Mouse (Mus musculus): ENCODE data around the gene Pkp3. TPM values are rescaled to one million over a fixed set of nuclear protein-coding genes. Genes with fewer than 3 reads are reported as not detected.
A peak's percentile ranks its signal among the peaks of the same experiment; 100 is the strongest.

The Pkp3 gene
- polyA plus RNA-seq, 1 experiment = not detected

GRCm38 (mm10) chr7:141048226-141049218 lies 29.5 kb upstream of the Pkp3 start:
- peaks cover 7% of the 10 kb centered on the region; the same call in 1 of the 2 replicates for H3K4me1 ChIP-seq (ENCODE audit: control insufficient read depth, insufficient read depth, insufficient read length, low read length)
- H3K27ac ChIP-seq (replicated peaks; ENCODE audit: low read depth, low read length) = peak overlapping the region; percentile 86

GRCm38 (mm10) chr7:141049326-141049725 lies 28.7 kb upstream of the Pkp3 start:
- Histone ChIP-seq H3K4me3 (ENCODE audit: insufficient read depth, low read depth, low read length) (no peak overlapping the region), H3K27ac (replicated peaks; ENCODE audit: low read depth, low read length) (no peak overlapping the region), H3K4me1 (ENCODE audit: control insufficient read depth, insufficient read depth, insufficient read length, low read length) (peaks cover 7% of the 10 kb centered on the region; the same call in 1 of the 2 replicates)

More at GRCm38 (mm10) chr7:141048226-141049218, 29.5 kb upstream of the Pkp3 start:
- H3K4me3 ChIP-seq (ENCODE audit: insufficient read depth, low read depth, low read length) = peak overlapping the region; percentile 45

GRCm38 (mm10) chr7:141051060-141051685 lies 26.8 kb upstream of the Pkp3 start:
- Histone ChIP-seq H3K4me3 (ENCODE audit: insufficient read depth, low read depth, low read length) (no peak overlapping the region), H3K4me1 (ENCODE audit: control insufficient read depth, insufficient read depth, insufficient read length, low read length) (peaks cover 7% of the 10 kb centered on the region; the same call in 1 of the 2 replicates), H3K27ac (replicated peaks; ENCODE audit: low read depth, low read length) (no peak overlapping the region)

- H3K4me3 ChIP-seq (ENCODE audit: insufficient read depth, low read depth, low read length) = no peak overlapping the region
- H3K4me1 ChIP-seq (ENCODE audit: control insufficient read depth, insufficient read depth, insufficient read length, low read length) = peaks cover 1% of the 10 kb centered on the region; the same call in 1 of the 2 replicates
- no peak overlapping the region for H3K27ac ChIP-seq (replicated peaks; ENCODE audit: low read depth, low read length)
These were observed 26.0 kb upstream of the Pkp3 start for GRCm38 (mm10) chr7:141052016-141052415.

- Histone ChIP-seq H3K27ac (replicated peaks; ENCODE audit: low read depth, low read length) (no peak overlapping the region), H3K4me1 (ENCODE audit: control insufficient read depth, insufficient read depth, insufficient read length, low read length) (no peaks in the 10 kb centered on the region), H3K4me3 (ENCODE audit: insufficient read depth, low read depth, low read length) (no peak overlapping the region)
These were observed 25.6 kb upstream of the Pkp3 start for GRCm38 (mm10) chr7:141052421-141052820.

GRCm38 (mm10) chr7:141055785-141056184 lies 22.2 kb upstream of the Pkp3 start:
- Histone ChIP-seq H3K4me3 (ENCODE audit: insufficient read depth, low read depth, low read length) (no peak overlapping the region), H3K4me1 (ENCODE audit: control insufficient read depth, insufficient read depth, insufficient read length, low read length) (no peaks in the 10 kb centered on the region), H3K27ac (replicated peaks; ENCODE audit: low read depth, low read length) (no peak overlapping the region)

- H3K27ac ChIP-seq (replicated peaks; ENCODE audit: low read depth, low read length) = no peak overlapping the region
- H3K4me3 ChIP-seq (ENCODE audit: insufficient read depth, low read depth, low read length) = no peak overlapping the region
- H3K4me1 ChIP-seq (ENCODE audit: control insufficient read depth, insufficient read depth, insufficient read length, low read length) = no peaks in the 10 kb centered on the region
These were observed 21.0 kb upstream of the Pkp3 start for GRCm38 (mm10) chr7:141056976-141057375.

GRCm38 (mm10) chr7:141057541-141057940 lies 20.5 kb upstream of the Pkp3 start:
- Histone ChIP-seq H3K4me3 (ENCODE audit: insufficient read depth, low read depth, low read length) (no peak overlapping the region), H3K4me1 (ENCODE audit: control insufficient read depth, insufficient read depth, insufficient read length, low read length) (no peaks in the 10 kb centered on the region), H3K27ac (replicated peaks; ENCODE audit: low read depth, low read length) (no peak overlapping the region)

- Histone ChIP-seq H3K4me3 (ENCODE audit: insufficient read depth, low read depth, low read length) (no peak overlapping the region), H3K4me1 (ENCODE audit: control insufficient read depth, insufficient read depth, insufficient read length, low read length) (no peaks in the 10 kb centered on the region), H3K27ac (replicated peaks; ENCODE audit: low read depth, low read length) (no peak overlapping the region)
These were observed 19.2 kb upstream of the Pkp3 start for GRCm38 (mm10) chr7:141058601-141059341.

GRCm38 (mm10) chr7:141059929-141060328 lies 18.1 kb upstream of the Pkp3 start:
- Histone ChIP-seq H3K4me3 (ENCODE audit: insufficient read depth, low read depth, low read length) (peak overlapping the region; percentile 60; the same call in 1 of the 2 replicates), H3K4me1 (ENCODE audit: control insufficient read depth, insufficient read depth, insufficient read length, low read length) (no peaks in the 10 kb centered on the region), H3K27ac (replicated peaks; ENCODE audit: low read depth, low read length) (0 out of 2 replicates have a peak overlapping the region, but pooled peaks have one; percentile 24)

- no peaks in the 10 kb centered on the region for H3K4me1 ChIP-seq (ENCODE audit: control insufficient read depth, insufficient read depth, insufficient read length, low read length)
- 0 out of 2 replicates have a peak within 1 kb of the TSS, but pooled peaks have one; percentile 24 for H3K27ac ChIP-seq (replicated peaks; ENCODE audit: low read depth, low read length)
- peak within 1 kb of the TSS; percentile 60 for H3K4me3 ChIP-seq (ENCODE audit: insufficient read depth, low read depth, low read length)
These were observed 17.4 kb upstream of the Pkp3 start, which contains the start of gene B4galnt4 for GRCm38 (mm10) chr7:141060426-141061242. B4galnt4 (plus strand) TSS chr7:141061104.

- Histone ChIP-seq H3K27ac (replicated peaks; ENCODE audit: low read depth, low read length) (no peak overlapping the region), H3K4me1 (ENCODE audit: control insufficient read depth, insufficient read depth, insufficient read length, low read length) (no peaks in the 10 kb centered on the region), H3K4me3 (ENCODE audit: insufficient read depth, low read depth, low read length) (peak overlapping the region; percentile 20; the same call in 1 of the 2 replicates)
These were observed 16.7 kb upstream of the Pkp3 start for GRCm38 (mm10) chr7:141061269-141061692.

- H3K4me3 ChIP-seq (ENCODE audit: insufficient read depth, low read depth, low read length) = no peak overlapping the region
- no peak overlapping the region for H3K27ac ChIP-seq (replicated peaks; ENCODE audit: low read depth, low read length)
- H3K4me1 ChIP-seq (ENCODE audit: control insufficient read depth, insufficient read depth, insufficient read length, low read length) = no peaks in the 10 kb centered on the region
These were observed 15.5 kb upstream of the Pkp3 start for GRCm38 (mm10) chr7:141062525-141062924.

- H3K4me3 ChIP-seq (ENCODE audit: insufficient read depth, low read depth, low read length) = no peak overlapping the region
- no peak overlapping the region for H3K27ac ChIP-seq (replicated peaks; ENCODE audit: low read depth, low read length)
These were observed 14.7 kb upstream of the Pkp3 start for GRCm38 (mm10) chr7:141063353-141063752.

More at GRCm38 (mm10) chr7:141063353-141063752, 14.7 kb upstream of the Pkp3 start:
- H3K4me1 ChIP-seq (ENCODE audit: control insufficient read depth, insufficient read depth, insufficient read length, low read length) = no peaks in the 10 kb centered on the region

Measured in brown adipose tissue, adult 24 weeks (tissue).